ENCODE assay signal across 8 mouse cellular contexts in the genomic region with DNA sequence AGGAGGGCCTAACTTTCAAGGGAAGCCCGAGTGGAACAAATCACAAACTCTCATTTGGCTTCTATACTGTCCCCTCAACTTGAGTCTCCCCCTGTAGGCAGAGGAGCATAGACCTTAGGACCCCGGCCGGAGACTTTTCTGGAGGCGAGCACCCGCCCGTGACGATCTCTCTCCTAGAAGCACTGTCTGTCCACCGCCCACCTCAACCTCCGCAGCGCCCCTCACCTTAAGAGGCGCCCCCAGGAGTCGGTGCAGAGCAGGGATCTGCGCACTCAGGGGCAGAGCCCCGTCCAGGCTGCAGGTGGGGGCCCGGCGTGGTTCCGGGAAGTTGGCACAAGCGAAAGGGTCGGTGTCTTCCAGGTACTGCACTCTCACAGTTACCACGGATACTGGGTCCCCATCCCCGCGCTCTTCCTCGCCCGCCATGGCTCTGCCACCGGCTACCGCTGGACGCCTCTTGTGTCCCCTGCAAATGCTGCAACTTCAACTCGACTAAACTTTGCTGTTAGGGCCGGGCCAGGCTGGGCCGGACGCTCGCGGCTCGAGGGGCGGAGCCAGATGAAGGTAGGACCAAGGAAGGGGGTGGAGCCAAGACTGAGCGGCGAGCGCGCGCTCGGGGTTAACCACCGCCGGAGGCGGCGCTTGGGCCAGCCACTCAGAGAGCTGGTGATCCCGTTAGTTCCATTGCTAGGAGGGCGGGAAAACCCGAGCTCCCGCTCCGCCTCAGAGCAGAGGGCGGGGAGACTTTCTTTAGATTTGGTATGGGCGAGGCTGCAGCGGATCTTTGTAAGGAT. TPM values are rescaled to one million over a fixed set of nuclear protein-coding genes. Genes with fewer than 3 reads are reported as not detected.
DNase-seq lines count a peak whose midpoint lies in the region; ATAC-seq and TF ChIP-seq lines count a peak whose summit lies in the region.

A gene (minus strand): TSS at position 526 of the 794 bp plus-strand sequence.

- under 1% methylated on average over 53 of the region's 53 CpGs for WGBS in forebrain, embryonic 11.5 days
- under 1% methylated on average over 53 of the region's 53 CpGs for WGBS in heart, embryonic 16.5 days
- WGBS in liver, postnatal 0 days (ENCODE audit: insufficient replicate concordance) = under 1% methylated on average over 53 of the region's 53 CpGs
- WGBS in neural tube, embryonic 14.5 days = under 1% methylated on average over 52 of the region's 53 CpGs

- H3K9me3 ChIP-seq in E14TG2a.4 (ENCODE audit: low read length) = no peaks in the 10 kb centered on the region
- H3K9me3 ChIP-seq in forebrain, embryonic 11.5 days (ENCODE audit: control insufficient read depth, low read length) = no peaks in the 10 kb centered on the region
- H3K9me3 ChIP-seq in heart, embryonic 16.5 days (replicated peaks; ENCODE audit: control insufficient read depth, low read length) = no peaks in the 10 kb centered on the region
- H3K9me3 ChIP-seq in liver, postnatal 0 days (ENCODE audit: low read length) = no peaks in the 10 kb centered on the region
- H3K9me3 ChIP-seq in neural tube, embryonic 14.5 days (ENCODE audit: control insufficient read depth, low read length) = no peaks in the 10 kb centered on the region

- TF ChIP-seq EP300 in liver, postnatal 0 days (IDR thresholded peaks at IDR 0.05; ENCODE audit: low read depth) = no peak

- peak; percentile 91 for ATAC-seq in forebrain, embryonic 11.5 days (replicated peaks; ENCODE audit: low FRiP score)
- ATAC-seq in heart, embryonic 16.5 days (replicated peaks; ENCODE audit: extremely low read depth, insufficient read depth, low FRiP score) = peak; percentile 88
- ATAC-seq in liver, postnatal 0 days = peak; percentile 86
- ATAC-seq in neural tube, embryonic 14.5 days (ENCODE audit: low read depth) = peak; percentile 83

- peaks cover 64% of the 10 kb centered on the region for H3K4me1 ChIP-seq in E14TG2a.4 (replicated peaks; ENCODE audit: low read depth, low read length)
- peaks cover 8% of the 10 kb centered on the region for H3K4me1 ChIP-seq in forebrain, embryonic 11.5 days (replicated peaks; ENCODE audit: control insufficient read depth, insufficient read depth, low read length)
- peaks cover 44% of the 10 kb centered on the region for H3K4me1 ChIP-seq in heart, embryonic 16.5 days (ENCODE audit: control insufficient read depth, insufficient read depth, low read length)
- peaks cover 39% of the 10 kb centered on the region for H3K4me1 ChIP-seq in liver, postnatal 0 days (ENCODE audit: insufficient read depth)
- H3K4me1 ChIP-seq in neural tube, embryonic 14.5 days (ENCODE audit: control insufficient read depth, insufficient read depth, low read length) = peaks cover 11% of the 10 kb centered on the region

- H3K4me3 ChIP-seq in E14TG2a.4 (replicated peaks; ENCODE audit: low read length) = peak within 1 kb of the TSS; percentile 90
- peak within 1 kb of the TSS; percentile 63 for H3K4me3 ChIP-seq in forebrain, embryonic 11.5 days (ENCODE audit: low read depth, low read length)
- H3K4me3 ChIP-seq in heart, embryonic 16.5 days (ENCODE audit: low read length) = peak within 1 kb of the TSS; percentile 73
- H3K4me3 ChIP-seq in liver, postnatal 0 days (ENCODE audit: low read depth, low read length) = peak within 1 kb of the TSS; percentile 63
- H3K4me3 ChIP-seq in neural tube, embryonic 14.5 days (ENCODE audit: low read depth, low read length) = peak within 1 kb of the TSS; percentile 66

- peak within 1 kb of the TSS; percentile 80 for H3K9ac ChIP-seq in forebrain, embryonic 11.5 days (ENCODE audit: low read length)
- H3K9ac ChIP-seq in heart, embryonic 16.5 days (ENCODE audit: low read length) = peak within 1 kb of the TSS; percentile 87
- H3K9ac ChIP-seq in liver, postnatal 0 days (replicated peaks) = peak within 1 kb of the TSS; percentile 59
- peak within 1 kb of the TSS; percentile 84 for H3K9ac ChIP-seq in neural tube, embryonic 14.5 days (replicated peaks; ENCODE audit: low read depth, low read length)

- peaks cover 44% of the 10 kb centered on the region for H3K27me3 ChIP-seq in E14TG2a.4 (ENCODE audit: insufficient read depth, low read length)
- H3K27me3 ChIP-seq in forebrain, embryonic 11.5 days (ENCODE audit: control insufficient read depth, insufficient read depth, low read length) = no peaks in the 10 kb centered on the region
- H3K27me3 ChIP-seq in heart, embryonic 16.5 days (ENCODE audit: control insufficient read depth, insufficient read depth, low read length) = peaks cover 2% of the 10 kb centered on the region; the same call in 1 of the 2 replicates
- H3K27me3 ChIP-seq in liver, postnatal 0 days (ENCODE audit: insufficient read depth, low read length) = peaks cover 43% of the 10 kb centered on the region
- peaks cover 8% of the 10 kb centered on the region for H3K27me3 ChIP-seq in neural tube, embryonic 14.5 days (ENCODE audit: control insufficient read depth, insufficient read depth, low read length)

- H3K4me2 ChIP-seq in forebrain, embryonic 11.5 days (ENCODE audit: low read depth, low read length, severe bottlenecking) = peak within 1 kb of the TSS; percentile 78
- peak within 1 kb of the TSS; percentile 87 for H3K4me2 ChIP-seq in heart, embryonic 16.5 days (ENCODE audit: low read depth, low read length)
- peak within 1 kb of the TSS; percentile 83 for H3K4me2 ChIP-seq in liver, postnatal 0 days (ENCODE audit: low read depth, low read length)
- peak within 1 kb of the TSS; percentile 96 for H3K4me2 ChIP-seq in neural tube, embryonic 14.5 days (ENCODE audit: low read depth, low read length)

- 0 out of 2 replicates have a peak, but pooled peaks cover 4% of the 10 kb centered on the region for H3K36me3 ChIP-seq in E14TG2a.4 (ENCODE audit: insufficient read depth, low read length)
- H3K36me3 ChIP-seq in forebrain, embryonic 11.5 days (ENCODE audit: control insufficient read depth, insufficient read depth, low read length) = no peaks in the 10 kb centered on the region
- no peaks in the 10 kb centered on the region for H3K36me3 ChIP-seq in heart, embryonic 16.5 days (ENCODE audit: control insufficient read depth, insufficient read depth)
- no peaks in the 10 kb centered on the region; the same call in 1 of the 2 replicates for H3K36me3 ChIP-seq in liver, postnatal 0 days (replicated peaks; ENCODE audit: insufficient read depth, low read length)
- no peaks in the 10 kb centered on the region for H3K36me3 ChIP-seq in neural tube, embryonic 14.5 days (ENCODE audit: control insufficient read depth, insufficient read depth, low read length)

- peak; percentile 25 for TF ChIP-seq CTCF in E14TG2a.4 (conservative IDR thresholded peaks at IDR 0.05; ENCODE audit: low read length)
- TF ChIP-seq CTCF in liver, postnatal 0 days (IDR thresholded peaks at IDR 0.05; ENCODE audit: low read depth) = peak; percentile 30; the same call in 1 of the 2 replicates

- DNase-seq in c-Kit-positive CD71-positive TER-119-negative erythroid progenitor cells, embryonic 14.5 days (ENCODE audit: low read depth) = peak; percentile 93
- DNase-seq in forebrain, embryonic 11.5 days (ENCODE audit: low spot score) = peak; percentile 97
- peak; percentile 99 for DNase-seq in kidney, postnatal 36 days
- DNase-seq in liver, postnatal 0 days = peak; percentile 91
- DNase-seq in testis, postnatal 10 days (ENCODE audit: low spot score) = peak; percentile 96

- H3K27ac ChIP-seq in forebrain, embryonic 11.5 days (ENCODE audit: low read depth, low read length) = peak within 1 kb of the TSS; percentile 59
- peak within 1 kb of the TSS; percentile 92 for H3K27ac ChIP-seq in heart, embryonic 16.5 days (ENCODE audit: low read length)
- H3K27ac ChIP-seq in liver, postnatal 0 days (ENCODE audit: low read depth) = peak within 1 kb of the TSS; percentile 41
- H3K27ac ChIP-seq in neural tube, embryonic 14.5 days (ENCODE audit: low read depth, low read length) = peak within 1 kb of the TSS; percentile 45; the same call in 1 of the 2 replicates

RNA-seq across cellular contexts. Expression of the gene that starts here (rescaled TPM):
- polyA plus RNA-seq in forebrain, embryonic 11.5 days (2014; fragmentation: Nextera tagmentation; extraction: Ambion mirVana) = 2.2 and 2.5 TPM in 2 replicates
- 1.1 and 2.3 TPM in 2 replicates for polyA plus RNA-seq in heart, embryonic 16.5 days (2015; fragmentation: Nextera tagmentation; extraction: Ambion mirVana)
- 0.70 and 0.82 TPM in 2 replicates for polyA plus RNA-seq in liver, postnatal 0 days (2015; fragmentation: Nextera tagmentation; extraction: Ambion mirVana)
- 0.88 and 0.91 TPM in 2 replicates for polyA plus RNA-seq in neural tube, embryonic 14.5 days (2014; fragmentation: Nextera tagmentation; extraction: Ambion mirVana)

Comparison
In these comparisons a context has a peak if more than half of its experiments do, and no peak if none do; other contexts are left out.
1. Peak in every context shown above with its lines: DNase-seq, ATAC-seq, H3K4me3 ChIP-seq and H3K27ac ChIP-seq.
2. Peak in DNase-seq, ATAC-seq, H3K4me3 ChIP-seq, H3K27ac ChIP-seq, H3K9ac ChIP-seq and H3K4me2 ChIP-seq in liver, postnatal 0 days; RNA of the gene not detected or under 1 TPM.
3. Peak in ATAC-seq, H3K4me3 ChIP-seq, H3K27ac ChIP-seq, H3K9ac ChIP-seq and H3K4me2 ChIP-seq in neural tube, embryonic 14.5 days; RNA of the gene not detected or under 1 TPM.
4. H3K27ac ChIP-seq: peak in every context shown above with its lines; median percentile 92 in heart, embryonic 16.5 days; 59 in forebrain, embryonic 11.5 days; 45 in neural tube, embryonic 14.5 days; 41 in liver, postnatal 0 days.